Mouse (Mus musculus) liver, adult 2 months (tissue): ENCODE results near the gene Prdx5.

Source experiments
- CTCF ChIP-seq: fragments of 200-500 bp; IDR thresholded peaks from 2 replicates; pipeline ENCODE4 v1.5.1; 2011; ENCODE audit warnings: low read depth, low read length, control low read depth
- POLR2A ChIP-seq: fragments of 200-500 bp; IDR thresholded peaks from 2 replicates; pipeline ENCODE4 v1.6.1; 2011; ENCODE audit warnings: low read length, control low read depth; ENCODE audit not compliant: insufficient read depth; ENCODE audit errors: extremely low read depth

DNA sequence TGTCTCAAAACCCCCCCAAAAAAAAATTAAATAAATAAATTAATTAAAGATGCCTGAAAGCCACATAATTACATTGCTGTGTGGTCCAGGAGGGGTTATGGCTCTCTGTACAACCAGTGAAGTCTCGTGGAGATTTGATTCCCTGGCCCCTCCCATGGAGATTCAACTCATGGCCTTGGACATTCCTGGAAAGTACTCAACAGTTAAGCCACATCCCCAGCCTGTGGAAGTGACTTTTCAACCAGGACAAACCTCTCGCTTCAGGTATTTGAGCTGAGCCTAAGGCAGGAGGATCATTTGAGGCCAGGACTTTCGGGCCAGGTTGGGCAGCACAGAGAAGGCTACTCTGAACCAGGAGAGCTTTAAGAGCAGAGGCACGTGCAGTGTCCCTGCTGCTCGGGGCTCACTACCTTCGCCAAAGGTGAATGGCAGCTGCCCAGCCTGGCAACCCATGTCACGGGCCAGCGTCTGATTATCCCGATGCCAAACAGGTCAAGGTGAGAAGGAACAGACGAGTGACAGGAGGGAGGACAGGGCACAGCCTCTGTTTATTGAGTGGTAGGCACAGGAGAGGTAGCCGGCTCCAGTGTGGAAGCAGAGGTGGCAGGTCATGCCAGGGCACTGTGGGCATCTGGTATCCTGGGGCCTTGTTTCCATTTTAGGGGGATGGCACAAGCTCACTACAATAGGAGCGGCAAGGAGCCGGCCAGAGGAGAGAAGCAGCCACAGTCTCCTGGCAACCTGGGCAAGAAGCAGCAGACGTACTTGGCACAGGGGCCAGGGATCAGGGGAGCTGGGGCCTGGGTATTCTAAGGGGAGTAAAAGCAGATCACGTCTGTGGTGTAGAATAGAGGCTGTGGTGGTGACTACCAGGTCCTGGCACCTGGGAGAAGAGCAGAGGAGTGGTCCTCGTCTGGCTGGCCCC, 27.9 kb upstream of the Prdx5 start:
- no peak for TF ChIP-seq CTCF
- no peak for TF ChIP-seq POLR2A
